Mouse (Mus musculus) layer of hippocampus, adult 2 months (tissue): ENCODE data around the gene Olfr1375. TPM values are rescaled to one million over a fixed set of nuclear protein-coding genes. Genes with fewer than 3 reads are reported as not detected.
"Not testable (repeated sequence)": the region's sequence is repeated elsewhere in the genome, so short reads cannot be mapped to it uniquely, and the experiment has no call there.

Experiments
- DNase-seq, 2 experiments: peaks; one replicate each; pipeline ENCODE4 v3.0.0; 2022; ENCODE audit warnings: low spot score in 2 of 2
- H3K27ac ChIP-seq: fragments of 200-600 bp; 2 replicates; pipeline ENCODE4 v1.8.1; 2022
- H3K4me3 ChIP-seq: fragments of 200-600 bp; 2 replicates; pipeline ENCODE4 v1.8.1; 2022; ENCODE audit warnings: mild to moderate bottlenecking
- CTCF ChIP-seq: fragments of 200-600 bp; conservative IDR thresholded peaks from 2 replicates; pipeline ENCODE4 v1.8.1; 2022; ENCODE audit warnings: antibody characterized with exemption, mild to moderate bottlenecking, moderate library complexity
- long read RNA-seq, 2 experiments: library from polyadenylated mRNA; stranded (forward); transcript quantifications; one replicate each; pipeline ENCODE4 v2.0.0; 2021; ENCODE audit warnings: borderline mapping rate in 2 of 2
- total RNA-seq, 2 experiments: library from RNA; stranded (reverse); gene quantifications; 2 replicates each; pipeline ENCODE4 v1.2.3; 2021

The Olfr1375 gene
- not detected for total RNA-seq
- long read RNA-seq, experiment 1: 0 reads
- long read RNA-seq, experiment 2: 0 reads

GRCm38 (mm10) chr11:51047809-51048208 is at the start of gene Olfr1375:
TSS of gene Olfr1375 (plus strand) at chr11:51048109.
- H3K27ac ChIP-seq, H3K4me3 ChIP-seq, DNase-seq: not testable (repeated sequence)

- H3K27ac ChIP-seq: no peak within 1 kb of the TSS
- no peak for DNase-seq
- TF ChIP-seq CTCF: no peak
- H3K4me3 ChIP-seq: no peak within 1 kb of the TSS
These were observed 44.6 kb upstream of the Olfr1375 start, which contains the start of gene Olfr51 for GRCm38 (mm10) chr11:51003296-51003695. TSS of gene Olfr51 (plus strand) at chr11:51003596.

- H3K27ac ChIP-seq: no peak overlapping the region
- H3K4me3 ChIP-seq: no peak overlapping the region
- no peak for TF ChIP-seq CTCF
- no peak for DNase-seq
These were observed 36.1 kb upstream of the Olfr1375 start for GRCm38 (mm10) chr11:51011821-51012220.

GRCm38 (mm10) chr11:51013936-51014335 is 34.0 kb upstream of the Olfr1375 start, which contains the start of gene Olfr54:
TSS of gene Olfr54 (plus strand) at chr11:51014236.
- no peak for DNase-seq
- H3K27ac ChIP-seq: no peak within 1 kb of the TSS
- no peak for TF ChIP-seq CTCF
- H3K4me3 ChIP-seq: no peak within 1 kb of the TSS

GRCm38 (mm10) chr11:51016341-51016740 is 31.6 kb upstream of the Olfr1375 start:
- TF ChIP-seq CTCF: no peak
- no peak for DNase-seq
- H3K27ac ChIP-seq: no peak overlapping the region

GRCm38 (mm10) chr11:51026811-51027210 is 21.1 kb upstream of the Olfr1375 start:
- not testable (repeated sequence) for DNase-seq, H3K27ac ChIP-seq, H3K4me3 ChIP-seq

More at GRCm38 (mm10) chr11:51016341-51016740, 31.6 kb upstream of the Olfr1375 start:
- H3K4me3 ChIP-seq: no peak overlapping the region

GRCm38 (mm10) chr11:51029381-51029780 is 18.5 kb upstream of the Olfr1375 start:
- not testable (repeated sequence) for DNase-seq, H3K4me3 ChIP-seq, H3K27ac ChIP-seq

GRCm38 (mm10) chr11:51030225-51030624 is 17.7 kb upstream of the Olfr1375 start:
- no peak for DNase-seq
- TF ChIP-seq CTCF: no peak

GRCm38 (mm10) chr11:51032851-51033250 is 15.1 kb upstream of the Olfr1375 start:
- Histone ChIP-seq H3K4me3 (no peak overlapping the region), H3K27ac (no peak overlapping the region)
- DNase-seq: peak in 1 of 2 experiments; percentile 50
- TF ChIP-seq CTCF: peak; percentile 92

More at GRCm38 (mm10) chr11:51030225-51030624, 17.7 kb upstream of the Olfr1375 start:
- no peak overlapping the region for H3K4me3 ChIP-seq
- H3K27ac ChIP-seq: no peak overlapping the region

GRCm38 (mm10) chr11:51034141-51034540 is 13.8 kb upstream of the Olfr1375 start:
- not testable (repeated sequence) for H3K4me3 ChIP-seq, DNase-seq, H3K27ac ChIP-seq

GRCm38 (mm10) chr11:51035951-51036350 is 12.0 kb upstream of the Olfr1375 start:
- no peak for DNase-seq
- H3K27ac ChIP-seq: no peak overlapping the region
- no peak overlapping the region for H3K4me3 ChIP-seq
- TF ChIP-seq CTCF: no peak

- not testable (repeated sequence) for H3K27ac ChIP-seq, DNase-seq, H3K4me3 ChIP-seq
These were observed 3.1 kb upstream of the Olfr1375 start for GRCm38 (mm10) chr11:51044776-51045175.

- no peak for DNase-seq
- no peak overlapping the region for H3K27ac ChIP-seq
- TF ChIP-seq CTCF: no peak
- H3K4me3 ChIP-seq: no peak overlapping the region
These were observed 3.8 kb downstream of the Olfr1375 start for GRCm38 (mm10) chr11:51051678-51052077.

GRCm38 (mm10) chr11:51053230-51053629 is 5.3 kb downstream of the Olfr1375 start:
- TF ChIP-seq CTCF: peak; percentile 76
- no peak overlapping the region for H3K27ac ChIP-seq
- peak in 1 of 2 experiments; percentile 30 for DNase-seq
- H3K4me3 ChIP-seq: no peak overlapping the region
